Mouse (Mus musculus) liver, embryonic 13.5 days (tissue): ENCODE results near the gene Dhx40. TPM values are rescaled to one million over a fixed set of nuclear protein-coding genes. Genes with fewer than 3 reads are reported as not detected.

ENCODE experiments used
- ATAC-seq: fragments of 200-750 bp; cut with Nextera tagmentation; 2 replicates; pipeline ENCODE4 v1.8.0; 2017; ENCODE audit warnings: low read depth, mild to moderate bottlenecking, moderate number of reproducible peaks, moderate library complexity
- DNase-seq: peaks from one replicate; pipeline ENCODE4 v3.0.0; 2022
- H3K27ac ChIP-seq: fragments of 300-500 bp; sonication (generic); 2 replicates; pipeline ENCODE4 v1.5.1; 2015; ENCODE audit warnings: moderate library complexity, mild to moderate bottlenecking, inconsistent platforms
- H3K27me3 ChIP-seq: fragments of 300-500 bp; sonication (generic); 2 replicates; pipeline ENCODE4 v1.6.1; 2015; ENCODE audit warnings: mild to moderate bottlenecking, inconsistent platforms
- H3K36me3 ChIP-seq: fragments of 300-500 bp; sonication (generic); 2 replicates; pipeline ENCODE4 v1.6.1; 2015; ENCODE audit warnings: mild to moderate bottlenecking, inconsistent platforms
- H3K4me1 ChIP-seq: fragments of 300-500 bp; sonication (generic); replicated peaks from 2 replicates; pipeline ENCODE4 v1.6.1; 2015; ENCODE audit warnings: inconsistent platforms
- H3K4me2 ChIP-seq: fragments of 300-500 bp; sonication (generic); 2 replicates; pipeline ENCODE4 v1.6.1; 2015; ENCODE audit warnings: inconsistent platforms, mild to moderate bottlenecking, moderate library complexity
- H3K4me3 ChIP-seq: fragments of 300-500 bp; sonication (generic); replicated peaks from 2 replicates; pipeline ENCODE4 v1.5.1; 2015; ENCODE audit warnings: mild to moderate bottlenecking, inconsistent platforms
- H3K9ac ChIP-seq: fragments of 300-500 bp; sonication (generic); 2 replicates; pipeline ENCODE4 v1.6.1; 2015; ENCODE audit warnings: mild to moderate bottlenecking, inconsistent platforms
- H3K9me3 ChIP-seq: fragments of 300-500 bp; sonication (generic); replicated peaks from 2 replicates; pipeline ENCODE4 v1.6.1; 2016; ENCODE audit warnings: inconsistent platforms
- WGBS: fragments of 180-500 bp; shearing (Covaris S2); methylation state at CpG from one replicate; pipeline ENCODE4 v1.1.7; 2015; ENCODE audit not compliant: insufficient replicate concordance; 5-methylcytosine and 5-hydroxymethylcytosine counted together
- polyA plus RNA-seq: library from polyadenylated mRNA; unstranded; fragments of >200 nt; fragmentation: Nextera tagmentation; extraction: Ambion mirVana; gene quantifications from 2 replicates; pipeline ENCODE4 v1.2.1, GENCODE M21; 2015

Dhx40 gene
- polyA plus RNA-seq, result 8.5 and 11.4 TPM in 2 replicates

- DNase-seq, result peak; percentile 83
- Histone ChIP-seq H3K9me3 (no peaks in the 10 kb centered on the region), H3K36me3 (peaks cover 7% of the 10 kb centered on the region; the same call in 1 of the 2 replicates), H3K9ac (peak within 1 kb of the TSS; percentile 81), H3K4me3 (peak within 1 kb of the TSS; percentile 91), H3K4me2 (peak within 1 kb of the TSS; percentile 91), H3K27me3 (no peaks in the 10 kb centered on the region), H3K27ac (peak within 1 kb of the TSS; percentile 76), H3K4me1 (peaks cover 16% of the 10 kb centered on the region)
- WGBS, result 5% methylated on average over 37 of the region's 40 CpGs
- peak; percentile 97 for ATAC-seq
Measured at GRCm38 (mm10) chr11:86807505-86807989, at the start of gene Dhx40. Dhx40 (minus strand) TSS chr11:86807746.

- 59% methylated on average over 12 of the region's 12 CpGs for WGBS
- no peaks in the 10 kb centered on the region for H3K27me3 ChIP-seq
- no peak overlapping the region for H3K4me2 ChIP-seq
- DNase-seq, result no peak
- no peak overlapping the region for H3K9ac ChIP-seq
- H3K4me3 ChIP-seq, result no peak overlapping the region
- no peak overlapping the region for H3K27ac ChIP-seq
- no peaks in the 10 kb centered on the region for H3K9me3 ChIP-seq
- H3K36me3 ChIP-seq, result no peaks in the 10 kb centered on the region
- no peak for ATAC-seq
- H3K4me1 ChIP-seq, result no peaks in the 10 kb centered on the region
Measured at GRCm38 (mm10) chr11:86855639-86856425, 48.3 kb upstream of the Dhx40 start.

- H3K9ac ChIP-seq, result no peak overlapping the region
- no peaks in the 10 kb centered on the region for H3K27me3 ChIP-seq
- H3K9me3 ChIP-seq, result no peaks in the 10 kb centered on the region
- no peak overlapping the region for H3K4me2 ChIP-seq
- no peaks in the 10 kb centered on the region for H3K36me3 ChIP-seq
- ATAC-seq, result no peak
- no peaks in the 10 kb centered on the region for H3K4me1 ChIP-seq
- H3K4me3 ChIP-seq, result no peak overlapping the region
- no peak overlapping the region for H3K27ac ChIP-seq
- 81% methylated on average over 3 of the region's 3 CpGs for whole genome bisulfite sequencing
- DNase-seq, result no peak
Measured at GRCm38 (mm10) chr11:86853081-86853480, 45.5 kb upstream of the Dhx40 start.

GRCm38 (mm10) chr11:86852534-86853054 lies 45.0 kb upstream of the Dhx40 start:
- H3K9me3 ChIP-seq, result no peaks in the 10 kb centered on the region
- H3K4me3 ChIP-seq, result no peak overlapping the region
- no peaks in the 10 kb centered on the region for H3K36me3 ChIP-seq
- no peak overlapping the region for H3K4me2 ChIP-seq
- DNase-seq, result no peak
- H3K27ac ChIP-seq, result no peak overlapping the region
- no peak overlapping the region for H3K9ac ChIP-seq
- 66% methylated on average over 13 of the region's 13 CpGs for WGBS
- no peaks in the 10 kb centered on the region for H3K4me1 ChIP-seq
- H3K27me3 ChIP-seq, result no peaks in the 10 kb centered on the region
- ATAC-seq, result no peak

GRCm38 (mm10) chr11:86851714-86852533 lies 44.4 kb upstream of the Dhx40 start:
- DNase-seq (no peak), ATAC-seq (no peak)
- 43% methylated on average over 7 of the region's 7 CpGs for WGBS
- Histone ChIP-seq H3K4me2 (no peak overlapping the region), H3K4me1 (no peaks in the 10 kb centered on the region), H3K9me3 (no peaks in the 10 kb centered on the region), H3K9ac (no peak overlapping the region), H3K27ac (no peak overlapping the region), H3K27me3 (no peaks in the 10 kb centered on the region), H3K36me3 (no peaks in the 10 kb centered on the region), H3K4me3 (no peak overlapping the region)

GRCm38 (mm10) chr11:86851234-86851671 lies 43.7 kb upstream of the Dhx40 start:
- Histone ChIP-seq H3K27ac (no peak overlapping the region), H3K4me3 (no peak overlapping the region), H3K9ac (no peak overlapping the region), H3K27me3 (no peaks in the 10 kb centered on the region), H3K4me1 (no peaks in the 10 kb centered on the region), H3K9me3 (no peaks in the 10 kb centered on the region), H3K4me2 (no peak overlapping the region), H3K36me3 (no peaks in the 10 kb centered on the region)
- 56% methylated on average over 7 of the region's 7 CpGs for whole genome bisulfite sequencing
- DNase-seq (no peak), ATAC-seq (no peak)

GRCm38 (mm10) chr11:86843831-86844230 lies 36.3 kb upstream of the Dhx40 start:
- Histone ChIP-seq H3K4me2 (no peak overlapping the region), H3K4me3 (no peak overlapping the region), H3K9ac (no peak overlapping the region), H3K4me1 (0 out of 2 replicates have a peak, but pooled peaks cover 4% of the 10 kb centered on the region), H3K27ac (no peak overlapping the region), H3K36me3 (no peaks in the 10 kb centered on the region), H3K27me3 (no peaks in the 10 kb centered on the region), H3K9me3 (no peaks in the 10 kb centered on the region)
- ATAC-seq, result no peak
- no peak for DNase-seq
- 66% methylated on average over 5 of the region's 5 CpGs for WGBS

- no peaks in the 10 kb centered on the region for H3K36me3 ChIP-seq
- ATAC-seq, result no peak
- 67% methylated on average over 8 of the region's 8 CpGs for WGBS
- no peak for DNase-seq
- no peak overlapping the region for H3K9ac ChIP-seq
- H3K27me3 ChIP-seq, result no peaks in the 10 kb centered on the region
- H3K4me3 ChIP-seq, result no peak overlapping the region
- 0 out of 2 replicates have a peak, but pooled peaks cover 5% of the 10 kb centered on the region for H3K4me1 ChIP-seq
- H3K27ac ChIP-seq, result no peak overlapping the region
- H3K4me2 ChIP-seq, result no peak overlapping the region
- no peaks in the 10 kb centered on the region for H3K9me3 ChIP-seq
Measured at GRCm38 (mm10) chr11:86841261-86841660, 33.7 kb upstream of the Dhx40 start.

GRCm38 (mm10) chr11:86840511-86841154 lies 33.1 kb upstream of the Dhx40 start:
- H3K9ac ChIP-seq, result no peak overlapping the region
- H3K36me3 ChIP-seq, result no peaks in the 10 kb centered on the region
- ATAC-seq (no peak), DNase-seq (no peak)
- WGBS, result 19% methylated on average over 3 of the region's 3 CpGs
- H3K27ac ChIP-seq, result no peak overlapping the region
- 0 out of 2 replicates have a peak, but pooled peaks cover 8% of the 10 kb centered on the region for H3K4me1 ChIP-seq
- H3K27me3 ChIP-seq, result no peaks in the 10 kb centered on the region
- no peak overlapping the region for H3K4me3 ChIP-seq
- no peaks in the 10 kb centered on the region for H3K9me3 ChIP-seq
- H3K4me2 ChIP-seq, result no peak overlapping the region

GRCm38 (mm10) chr11:86839716-86840447 lies 32.3 kb upstream of the Dhx40 start:
- H3K4me2 ChIP-seq, result no peak overlapping the region
- H3K9me3 ChIP-seq, result no peaks in the 10 kb centered on the region
- no peaks in the 10 kb centered on the region for H3K36me3 ChIP-seq
- H3K27ac ChIP-seq, result no peak overlapping the region
- DNase-seq (no peak), ATAC-seq (no peak)
- 45% methylated on average over 7 of the region's 7 CpGs for WGBS
- H3K4me1 ChIP-seq, result 0 out of 2 replicates have a peak, but pooled peaks cover 8% of the 10 kb centered on the region
- no peaks in the 10 kb centered on the region for H3K27me3 ChIP-seq
- no peak overlapping the region for H3K4me3 ChIP-seq
- no peak overlapping the region for H3K9ac ChIP-seq
